Comparison of ENCODE assay signal across 9 mouse cellular contexts in the genomic region with DNA sequence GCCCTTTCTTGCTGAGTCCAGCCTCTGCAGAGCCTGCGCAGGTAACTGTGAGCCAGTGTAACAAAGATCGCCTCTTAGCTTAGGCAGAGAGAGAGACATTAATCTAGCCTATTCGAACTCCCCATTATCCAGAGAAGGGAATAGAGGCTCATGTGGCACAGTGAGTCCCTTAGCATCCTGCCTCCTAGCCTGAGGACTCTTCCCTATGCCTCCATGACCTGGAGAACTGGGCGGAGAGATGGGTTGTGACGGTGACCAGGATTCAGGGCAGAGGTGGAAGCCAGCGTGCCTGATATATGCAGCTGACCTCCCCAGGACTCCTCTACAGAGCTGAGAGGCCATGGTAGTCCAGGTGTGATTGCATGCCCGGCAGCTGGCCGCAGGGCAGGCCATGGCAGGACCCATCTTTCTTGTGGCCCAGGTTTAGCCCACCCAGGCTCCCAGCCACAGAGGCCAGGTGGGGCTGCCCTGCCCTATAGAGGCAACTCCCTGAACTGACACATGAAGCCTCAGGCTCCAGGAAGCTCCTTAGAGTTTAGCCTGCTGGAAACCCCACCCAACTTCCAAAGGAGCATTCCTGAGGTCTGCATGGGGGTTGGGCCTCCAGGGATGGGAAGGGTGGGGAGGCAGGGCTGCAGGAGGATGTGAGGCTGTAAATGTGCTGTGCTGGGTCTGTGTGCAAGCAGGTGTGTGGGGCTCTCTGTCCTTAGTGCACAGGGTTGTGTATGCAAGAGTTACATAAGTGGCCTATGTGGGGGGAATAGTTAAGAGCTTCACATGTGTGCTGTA. TPM values are rescaled to one million over a fixed set of nuclear protein-coding genes. Genes with fewer than 3 reads are reported as not detected.
DNase-seq lines count a peak whose midpoint lies in the region; ATAC-seq lines count a peak whose summit lies in the region.
"Had no signal": no experiment of that assay in that cellular context is flagged by ENCODE, and none has a peak within 500 bp of the region (broad histone marks: within the 10 kb centered on the region; RNA-seq: fewer than 3 reads in every experiment).

No protein-coding gene starts in this region.

- H3K27me3 ChIP-seq in kidney, embryonic 16.5 days (ENCODE audit: insufficient read depth, low read length) = no peaks in the 10 kb centered on the region
- no peaks in the 10 kb centered on the region for H3K27me3 ChIP-seq in heart, embryonic 16.5 days (ENCODE audit: control insufficient read depth, insufficient read depth, low read length)
- no peaks in the 10 kb centered on the region for H3K27me3 ChIP-seq in liver, embryonic 15.5 days

- no peak overlapping the region for H3K4me3 ChIP-seq in kidney, embryonic 16.5 days (ENCODE audit: low read length)
- H3K4me3 ChIP-seq in heart, embryonic 16.5 days (ENCODE audit: low read length) = no peak overlapping the region
- no peak overlapping the region for H3K4me3 ChIP-seq in liver, embryonic 15.5 days (replicated peaks)

- no peak overlapping the region for H3K4me2 ChIP-seq in kidney, embryonic 16.5 days (replicated peaks; ENCODE audit: low read depth, low read length)
- no peak overlapping the region for H3K4me2 ChIP-seq in heart, embryonic 16.5 days (ENCODE audit: low read depth, low read length)
- H3K4me2 ChIP-seq in liver, embryonic 15.5 days = peak overlapping the region; percentile 74; the same call in 1 of the 2 replicates

- peak overlapping the region; percentile 39 for H3K9ac ChIP-seq in kidney, embryonic 16.5 days (replicated peaks; ENCODE audit: low read length)
- H3K9ac ChIP-seq in heart, embryonic 16.5 days (ENCODE audit: low read length) = peak overlapping the region; percentile 44
- no peak overlapping the region for H3K9ac ChIP-seq in liver, embryonic 15.5 days

- H3K27ac ChIP-seq in kidney, embryonic 16.5 days (ENCODE audit: low read length) = peak overlapping the region; percentile 88
- peak overlapping the region; percentile 90 for H3K27ac ChIP-seq in heart, embryonic 16.5 days (ENCODE audit: low read length)
- peak overlapping the region; percentile 92; the same call in 1 of the 2 replicates for H3K27ac ChIP-seq in liver, embryonic 15.5 days (replicated peaks)

- no peak for DNase-seq in kidney, adult 11 months
- peak; percentile 79 for DNase-seq in WW6 (ENCODE audit: low read depth, low spot score)
- DNase-seq in right cerebral cortex, postnatal 4 days = no peak
- no peak for DNase-seq in layer of hippocampus, postnatal 36 days
- DNase-seq in layer of hippocampus, adult 8-10 months (ENCODE audit: low spot score in 2 of 2) = no peak
- DNase-seq: right cerebral cortex, postnatal 14 days had no signal

- peak; percentile 25 for ATAC-seq in kidney, embryonic 16.5 days (ENCODE audit: low FRiP score, low TSS enrichment)
- 0 out of 2 replicates have a peak, but pooled peaks have one; percentile 0 for ATAC-seq in heart, embryonic 16.5 days (replicated peaks; ENCODE audit: extremely low read depth, insufficient read depth, low FRiP score)
- ATAC-seq in liver, embryonic 15.5 days (ENCODE audit: insufficient read depth) = no peak

- H3K36me3 ChIP-seq in kidney, embryonic 16.5 days (ENCODE audit: insufficient read depth, low read length) = peaks cover 4% of the 10 kb centered on the region; the same call in 1 of the 2 replicates
- H3K36me3 ChIP-seq in heart, embryonic 16.5 days (ENCODE audit: control insufficient read depth, insufficient read depth) = peaks cover 11% of the 10 kb centered on the region; the same call in 1 of the 2 replicates
- H3K36me3 ChIP-seq in liver, embryonic 15.5 days (replicated peaks) = no peaks in the 10 kb centered on the region

- no peaks in the 10 kb centered on the region for H3K9me3 ChIP-seq in kidney, embryonic 16.5 days (ENCODE audit: low read length)
- H3K9me3 ChIP-seq in heart, embryonic 16.5 days (replicated peaks; ENCODE audit: control insufficient read depth, low read length) = no peaks in the 10 kb centered on the region
- no peaks in the 10 kb centered on the region for H3K9me3 ChIP-seq in liver, embryonic 15.5 days (replicated peaks)

- 47% methylated on average over 8 of the region's 8 CpGs for WGBS in kidney, embryonic 16.5 days
- WGBS in heart, embryonic 16.5 days = 69% methylated on average over 8 of the region's 8 CpGs
- 80% methylated on average over 8 of the region's 8 CpGs for WGBS in liver, embryonic 15.5 days (ENCODE audit: insufficient replicate concordance)

- H3K4me1 ChIP-seq in kidney, embryonic 16.5 days (ENCODE audit: insufficient read depth, low read length) = peaks cover 75% of the 10 kb centered on the region
- H3K4me1 ChIP-seq in heart, embryonic 16.5 days (ENCODE audit: control insufficient read depth, insufficient read depth, low read length) = peaks cover 92% of the 10 kb centered on the region
- peaks cover 69% of the 10 kb centered on the region for H3K4me1 ChIP-seq in liver, embryonic 15.5 days (replicated peaks)

RNA-seq across cellular contexts. Expression of a gene that starts 44.3 kb away (rescaled TPM):
- polyA plus RNA-seq in kidney, embryonic 16.5 days (2015; fragmentation: Nextera tagmentation; extraction: Ambion mirVana) = 9.8 and 11.7 TPM in 2 replicates
- polyA plus RNA-seq in heart, embryonic 16.5 days (2015; fragmentation: Nextera tagmentation; extraction: Ambion mirVana) = 7.1 and 7.2 TPM in 2 replicates
- polyA plus RNA-seq in liver, embryonic 15.5 days (2015; fragmentation: Nextera tagmentation; extraction: Ambion mirVana) = 1.1 and 1.3 TPM in 2 replicates
- 100 to 1,000 TPM; 111 to 113 TPM for total RNA-seq in layer of hippocampus, postnatal 36 days (2021)
- total RNA-seq in layer of hippocampus, adult 8-10 months (2022) = 100 to 1,000 TPM in 3 of 4 experiments, 10 to 100 TPM in 1; 99.1 to 116 (median 106) TPM
